Mouse (Mus musculus) heart, postnatal 25 days (tissue): ENCODE data around the gene Gm49353. TPM values are rescaled to one million over a fixed set of nuclear protein-coding genes. Genes with fewer than 3 reads are reported as not detected.

Experiments
- total RNA-seq, 2 experiments: library from RNA; stranded (reverse); gene quantifications; 2 replicates each; pipeline ENCODE4 v1.2.3; 2021

Gm49353 gene
- total RNA-seq, 2 experiments from 2014 or later = not detected

Other genes starting within 250 kb of the Gm49353 start
- gene 2310057J18Rik, start 212.7 kb upstream of the Gm49353 start, total RNA-seq = not detected
- gene Soga3, start 55.1 kb upstream of the Gm49353 start, total RNA-seq = not detected
- gene 9330159F19Rik, start 12.7 kb downstream of the Gm49353 start, total RNA-seq = under 1 TPM; 0.08 to 0.11 TPM
- 10 to 100 TPM; 33.3 to 37.4 TPM for gene Echdc1, start 114.2 kb downstream of the Gm49353 start, total RNA-seq
- gene Rnf146, start 163.5 kb downstream of the Gm49353 start, total RNA-seq = 10 to 100 TPM; 53.2 to 60.3 TPM